Mouse (Mus musculus) embryonic facial prominence, embryonic 11.5 days (tissue): ENCODE measurements around the gene Tekt4. TPM values are rescaled to one million over a fixed set of nuclear protein-coding genes. Genes with fewer than 3 reads are reported as not detected.

Experiments used
- ATAC-seq: fragments of 200-750 bp; cut with Nextera tagmentation; replicated peaks from 2 replicates; pipeline ENCODE4 v1.8.0; 2017; ENCODE audit warnings: low read depth; ENCODE audit not compliant: insufficient number of reproducible peaks, low FRiP score, low TSS enrichment
- DNase-seq: peaks from one replicate; pipeline ENCODE4 v3.0.0-alpha.2; 2015; ENCODE audit warnings: low spot score
- H3K27ac ChIP-seq: fragments of 300-500 bp; sonication (generic); replicated peaks from 2 replicates; pipeline ENCODE4 v1.5.1; 2014; ENCODE audit warnings: mild to moderate bottlenecking, low read depth, low read length, control low read depth
- H3K27me3 ChIP-seq: fragments of 300-500 bp; sonication (generic); 2 replicates; pipeline ENCODE4 v1.6.1; 2014; ENCODE audit warnings: mild to moderate bottlenecking, low read length, moderate library complexity, mixed read lengths; ENCODE audit not compliant: control insufficient read depth, insufficient read depth
- H3K36me3 ChIP-seq: fragments of 300-500 bp; sonication (generic); replicated peaks from 2 replicates; pipeline ENCODE4 v1.6.1; 2014; ENCODE audit warnings: low read depth, mild to moderate bottlenecking, low read length, moderate library complexity, mixed read lengths; ENCODE audit not compliant: control insufficient read depth, insufficient read depth
- H3K4me1 ChIP-seq: fragments of 300-500 bp; sonication (generic); 2 replicates; pipeline ENCODE4 v1.6.1; 2014; ENCODE audit warnings: low read length, mixed read lengths; ENCODE audit not compliant: control insufficient read depth, insufficient read depth
- H3K4me2 ChIP-seq: fragments of 300-500 bp; sonication (generic); 2 replicates; pipeline ENCODE4 v1.6.1; 2014; ENCODE audit warnings: low read depth, mild to moderate bottlenecking, control low read depth, low read length, moderate library complexity
- H3K4me3 ChIP-seq: fragments of 300-500 bp; sonication (generic); 2 replicates; pipeline ENCODE4 v1.5.1; 2014; ENCODE audit warnings: low read depth, low read length, control low read depth
- H3K9ac ChIP-seq: fragments of 300-500 bp; sonication (generic); replicated peaks from 2 replicates; pipeline ENCODE4 v1.6.1; 2014; ENCODE audit warnings: mild to moderate bottlenecking, control low read depth, low read length
- H3K9me3 ChIP-seq: fragments of 300-500 bp; sonication (generic); replicated peaks from 2 replicates; pipeline ENCODE4 v1.6.1; 2016; ENCODE audit warnings: mild to moderate bottlenecking, low read length, inconsistent platforms, mixed read lengths; ENCODE audit not compliant: control insufficient read depth
- WGBS: fragments of 180-500 bp; shearing (Covaris S2); extraction: QIAGEN DNeasy Blood & Tissue Kit; methylation state at CpG from one replicate; pipeline ENCODE4 v1.1.7; 2014; 5-methylcytosine and 5-hydroxymethylcytosine counted together
- polyA plus RNA-seq: library from polyadenylated mRNA; unstranded; fragments of >200 nt; fragmentation: Nextera tagmentation; extraction: Ambion mirVana; gene quantifications from 2 replicates; pipeline ENCODE4 v1.2.1, GENCODE M21; 2014

Tekt4 gene
- polyA plus RNA-seq: not detected in 2 replicates

DNA sequence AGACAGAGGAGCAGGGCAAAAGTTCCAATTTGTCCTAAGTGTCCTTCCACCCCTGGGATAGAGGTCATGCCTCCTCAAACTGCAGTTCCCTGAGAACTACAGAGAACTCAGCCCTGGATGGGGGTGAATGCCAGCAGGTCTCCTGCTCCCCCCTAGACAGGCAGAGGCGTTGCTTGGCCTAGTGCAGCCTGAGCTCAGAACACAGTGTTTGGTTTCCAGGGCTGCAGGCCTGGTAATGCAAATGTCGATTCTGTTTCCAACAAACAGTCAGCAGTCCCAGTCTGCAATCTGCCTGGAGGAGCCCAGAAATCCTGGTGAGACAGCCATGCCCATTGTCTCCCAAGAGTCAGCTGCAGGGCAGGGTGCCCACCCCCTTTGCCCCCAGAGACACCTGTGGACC, at the start of gene Tekt4:
Tekt4 (plus strand) TSS at position 344 of the 400 bp plus-strand sequence.
- no peak within 1 kb of the TSS for H3K4me2 ChIP-seq
- H3K36me3 ChIP-seq: no peaks in the 10 kb centered on the region
- no peak for DNase-seq
- no peaks in the 10 kb centered on the region for H3K4me1 ChIP-seq
- H3K27ac ChIP-seq: no peak within 1 kb of the TSS
- no peak for ATAC-seq
- 43% methylated on average over 2 of the region's 2 CpGs for WGBS
- H3K9me3 ChIP-seq: no peaks in the 10 kb centered on the region
- H3K27me3 ChIP-seq: no peaks in the 10 kb centered on the region
- no peak within 1 kb of the TSS for H3K4me3 ChIP-seq
- H3K9ac ChIP-seq: no peak within 1 kb of the TSS

DNA sequence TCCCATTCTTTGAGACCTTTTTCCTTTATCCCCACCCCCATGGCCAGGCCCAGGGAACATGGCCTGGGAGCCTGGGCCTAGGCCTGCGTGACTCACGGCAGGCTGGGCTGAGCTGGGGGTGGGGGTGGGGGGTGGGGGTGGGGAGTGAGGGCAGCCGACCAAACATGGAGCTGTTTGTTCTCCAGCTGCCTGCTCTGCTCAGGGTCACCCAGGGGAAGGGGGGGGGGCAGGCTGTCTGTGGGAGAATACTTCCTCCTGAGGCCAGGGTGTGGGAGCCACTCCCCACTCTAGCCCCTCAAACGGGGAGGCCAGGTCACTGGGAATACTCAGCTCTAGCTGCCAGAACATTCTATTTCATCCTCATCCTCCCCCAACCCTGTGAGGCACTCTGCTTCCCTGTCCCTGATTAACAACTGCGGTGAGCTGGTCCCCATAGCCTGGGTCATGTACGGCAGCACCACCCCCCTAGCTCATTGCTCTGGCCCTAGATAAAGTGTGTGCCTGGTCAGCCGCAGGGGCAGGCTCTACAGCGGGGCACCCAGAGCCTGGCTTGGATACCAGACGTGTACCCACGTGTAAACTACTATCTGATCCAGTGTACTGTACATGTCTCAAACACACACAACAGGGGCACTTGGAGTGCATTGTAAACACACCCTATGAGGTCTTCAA, 49.1 kb upstream of the Tekt4 start:
- 10% methylated on average over 10 of the region's 10 CpGs for WGBS
- H3K27me3 ChIP-seq: no peaks in the 10 kb centered on the region
- 0 out of 2 replicates have a peak, but pooled peaks have one; percentile 41 for ATAC-seq
- H3K4me2 ChIP-seq: no peak overlapping the region
- no peak overlapping the region for H3K27ac ChIP-seq
- no peaks in the 10 kb centered on the region for H3K36me3 ChIP-seq
- H3K4me3 ChIP-seq: no peak overlapping the region
- H3K9ac ChIP-seq: no peak overlapping the region
- peaks cover 17% of the 10 kb centered on the region for H3K4me1 ChIP-seq
- no peaks in the 10 kb centered on the region for H3K9me3 ChIP-seq
- no peak for DNase-seq

DNA sequence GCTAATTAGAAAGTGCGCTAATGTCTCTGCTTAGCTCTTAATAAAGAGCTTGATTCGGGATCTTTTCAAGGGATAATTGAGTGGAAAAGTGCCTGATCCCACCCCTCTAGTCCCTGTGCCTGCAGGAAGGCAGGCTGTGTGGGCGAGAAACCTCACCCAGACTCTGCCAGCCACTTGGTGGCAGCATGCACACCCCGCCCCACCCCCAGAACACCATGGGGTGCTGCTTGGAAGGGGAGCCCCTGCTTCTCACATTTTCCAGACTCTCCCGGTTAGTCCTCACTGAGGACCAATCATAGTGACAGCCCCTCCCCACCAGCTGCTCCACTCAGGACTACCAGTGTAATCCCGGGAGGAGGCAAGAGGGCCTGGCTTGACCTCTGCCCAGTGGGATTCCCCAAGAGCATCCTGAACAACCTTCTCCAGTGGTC, 48.4 kb upstream of the Tekt4 start:
- Histone ChIP-seq H3K9me3 (no peaks in the 10 kb centered on the region), H3K4me2 (no peak overlapping the region), H3K27me3 (no peaks in the 10 kb centered on the region), H3K4me3 (no peak overlapping the region), H3K4me1 (peaks cover 17% of the 10 kb centered on the region), H3K36me3 (no peaks in the 10 kb centered on the region), H3K27ac (no peak overlapping the region), H3K9ac (no peak overlapping the region)
- ATAC-seq: no peak
- WGBS: 21% methylated on average over 6 of the region's 6 CpGs
- DNase-seq: no peak

DNA sequence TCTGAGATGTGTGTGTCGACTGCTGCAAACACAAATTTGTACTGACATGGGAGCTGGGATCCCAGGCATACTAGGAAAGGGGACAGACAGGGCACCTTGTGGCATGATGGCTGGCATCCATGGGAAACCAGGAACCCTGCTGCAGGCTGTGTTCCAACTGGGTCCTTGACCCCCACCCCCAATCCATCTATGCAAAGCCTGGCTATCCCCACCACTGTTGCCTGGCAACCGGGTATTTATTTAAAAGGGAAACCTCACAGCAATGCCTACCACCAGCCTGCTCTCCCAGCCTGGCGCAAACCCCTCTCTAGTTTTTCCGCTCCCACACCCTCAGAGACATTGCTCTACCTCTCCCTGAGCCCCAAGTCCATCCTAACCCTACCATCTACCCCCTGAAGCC, 47.1 kb upstream of the Tekt4 start:
- no peaks in the 10 kb centered on the region for H3K9me3 ChIP-seq
- H3K27ac ChIP-seq: no peak overlapping the region
- no peak overlapping the region for H3K4me3 ChIP-seq
- H3K4me1 ChIP-seq: peaks cover 17% of the 10 kb centered on the region
- ATAC-seq: no peak
- no peak for DNase-seq
- H3K36me3 ChIP-seq: no peaks in the 10 kb centered on the region
- no peak overlapping the region for H3K4me2 ChIP-seq
- no peak overlapping the region for H3K9ac ChIP-seq
- no peaks in the 10 kb centered on the region for H3K27me3 ChIP-seq
- 75% methylated on average over 4 of the region's 4 CpGs for WGBS

DNA sequence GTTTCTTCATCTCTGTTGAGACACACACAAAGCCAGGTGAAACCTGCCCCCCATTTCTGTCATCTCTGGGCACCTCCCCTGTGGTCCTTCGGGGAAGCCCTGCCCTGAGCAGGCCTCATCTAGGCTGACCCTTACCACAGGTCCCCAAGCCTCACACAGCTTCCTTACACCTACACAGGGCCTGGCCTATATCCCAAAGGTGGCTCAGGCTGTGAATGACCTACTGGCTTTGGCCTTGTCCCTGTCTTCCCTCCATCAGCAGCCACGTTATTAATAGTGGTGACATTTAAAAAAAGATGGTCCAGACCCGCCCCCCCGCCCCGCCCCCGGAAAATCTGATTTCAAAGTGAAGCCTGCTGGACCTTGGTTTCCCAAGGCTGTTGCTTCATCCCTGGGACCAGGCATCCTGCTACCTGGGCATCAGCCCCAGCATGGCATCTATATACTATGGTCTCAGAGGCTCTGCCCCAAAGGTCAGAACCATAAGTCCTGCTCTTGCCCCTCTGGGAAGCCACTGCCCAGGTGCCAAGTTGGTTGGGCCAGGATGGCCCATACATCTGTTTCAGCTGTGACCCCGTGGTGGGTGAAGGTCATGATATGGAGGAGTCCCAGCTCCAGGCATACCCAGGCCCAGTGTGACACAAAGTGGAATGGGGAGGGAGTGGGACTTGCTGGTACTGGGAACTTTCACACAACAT, 46.0 kb upstream of the Tekt4 start:
- WGBS: 86% methylated on average over 7 of the region's 7 CpGs
- Histone ChIP-seq H3K27me3 (no peaks in the 10 kb centered on the region), H3K27ac (no peak overlapping the region), H3K4me3 (no peak overlapping the region), H3K36me3 (no peaks in the 10 kb centered on the region), H3K9ac (no peak overlapping the region), H3K4me2 (no peak overlapping the region), H3K9me3 (no peaks in the 10 kb centered on the region), H3K4me1 (peaks cover 17% of the 10 kb centered on the region)
- no peak for ATAC-seq
- no peak for DNase-seq

DNA sequence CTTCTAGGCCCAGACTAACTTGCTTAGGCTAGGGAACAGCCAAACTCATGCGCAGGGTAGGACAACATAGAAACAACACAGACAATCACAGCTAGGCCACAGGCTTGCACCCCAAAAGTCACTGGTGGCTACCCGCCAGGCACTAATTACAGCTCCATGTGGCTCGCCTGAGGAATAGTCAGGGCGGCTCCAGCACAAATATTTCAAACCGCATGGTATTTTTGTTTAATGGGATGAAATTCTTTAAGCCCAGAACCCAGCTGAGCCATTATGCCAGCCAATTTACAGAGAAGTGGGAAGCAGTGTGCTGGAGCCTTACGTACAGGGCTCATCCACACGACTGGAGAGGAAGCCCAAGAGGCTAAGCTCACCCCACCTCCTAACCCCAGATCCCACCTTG, 44.8 kb upstream of the Tekt4 start:
- WGBS: 65% methylated on average over 7 of the region's 7 CpGs
- ATAC-seq (no peak), DNase-seq (no peak)
- Histone ChIP-seq H3K4me3 (no peak overlapping the region), H3K9ac (no peak overlapping the region), H3K27me3 (no peaks in the 10 kb centered on the region), H3K9me3 (no peaks in the 10 kb centered on the region), H3K36me3 (no peaks in the 10 kb centered on the region), H3K27ac (no peak overlapping the region), H3K4me2 (no peak overlapping the region), H3K4me1 (peaks cover 20% of the 10 kb centered on the region)

DNA sequence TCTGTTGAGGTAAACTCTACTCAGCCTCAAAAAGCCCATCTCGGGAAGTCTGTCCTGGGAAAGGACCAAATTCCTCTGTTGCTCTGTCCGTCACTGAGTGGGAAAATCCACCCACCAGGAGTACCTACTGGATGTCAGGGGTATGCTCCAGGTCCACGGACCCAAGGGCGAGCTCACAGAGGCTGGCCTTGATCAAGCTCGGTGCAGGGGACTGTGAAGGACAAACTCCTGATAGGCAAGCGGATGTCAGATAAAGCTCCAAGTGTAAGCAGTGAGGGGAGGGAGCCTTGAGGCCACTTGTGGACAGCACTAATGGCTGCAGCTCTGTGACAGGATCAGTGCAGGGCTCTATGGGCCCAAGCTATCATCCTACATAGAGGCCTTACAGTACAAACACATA, 44.2 kb upstream of the Tekt4 start:
- Histone ChIP-seq H3K36me3 (no peaks in the 10 kb centered on the region), H3K9ac (no peak overlapping the region), H3K4me1 (peaks cover 21% of the 10 kb centered on the region), H3K4me2 (no peak overlapping the region), H3K4me3 (no peak overlapping the region), H3K9me3 (no peaks in the 10 kb centered on the region), H3K27ac (no peak overlapping the region), H3K27me3 (no peaks in the 10 kb centered on the region)
- DNase-seq (no peak), ATAC-seq (no peak)
- 71% methylated on average over 6 of the region's 6 CpGs for WGBS

DNA sequence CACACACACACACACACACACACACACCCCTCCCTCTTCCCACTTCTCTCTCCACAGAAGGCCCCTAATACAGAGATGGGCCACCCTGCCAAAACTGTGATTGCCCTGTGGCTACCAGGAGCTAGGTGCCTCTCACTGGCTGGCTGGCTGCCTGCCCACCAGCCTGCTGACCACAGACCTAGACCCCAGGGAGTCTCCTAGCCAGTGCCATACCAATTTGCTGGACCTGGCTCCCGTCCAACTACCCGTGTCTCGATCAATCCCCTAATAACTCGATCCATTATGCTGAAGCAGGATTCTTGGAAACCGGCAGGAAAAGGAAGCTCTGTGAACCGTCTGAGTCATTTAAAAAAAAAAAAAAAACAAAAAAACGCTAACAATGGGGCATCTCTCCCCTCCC, 43.6 kb upstream of the Tekt4 start:
- no peak for ATAC-seq
- no peak overlapping the region for H3K27ac ChIP-seq
- WGBS: 49% methylated on average over 7 of the region's 7 CpGs

More for the DNA sequence above, 43.6 kb upstream of the Tekt4 start:
- H3K4me1 ChIP-seq: peaks cover 24% of the 10 kb centered on the region
- no peaks in the 10 kb centered on the region for H3K36me3 ChIP-seq
- H3K9ac ChIP-seq: no peak overlapping the region
- no peak overlapping the region for H3K4me2 ChIP-seq
- H3K9me3 ChIP-seq: no peaks in the 10 kb centered on the region
- no peaks in the 10 kb centered on the region for H3K27me3 ChIP-seq
- DNase-seq: no peak
- H3K4me3 ChIP-seq: no peak overlapping the region
